Mouse (Mus musculus) intestine, postnatal 0 days (tissue): Measurements from ENCODE around the gene Otx1. TPM values are rescaled to one million over a fixed set of nuclear protein-coding genes. Genes with fewer than 3 reads are reported as not detected.

ENCODE experiments used
- ATAC-seq: fragments of 200-750 bp; cut with Nextera tagmentation; 2 replicates; pipeline ENCODE4 v1.8.0; 2017; ENCODE audit warnings: mild to moderate bottlenecking, moderate TSS enrichment, moderate library complexity
- H3K27ac ChIP-seq: fragments of 300-500 bp; sonication (generic); 2 replicates; pipeline ENCODE4 v1.5.1; 2014; ENCODE audit warnings: mild to moderate bottlenecking, low read depth, low read length, moderate library complexity
- H3K27me3 ChIP-seq: fragments of 300-500 bp; sonication (generic); replicated peaks from 2 replicates; pipeline ENCODE4 v1.6.1; 2014; ENCODE audit warnings: low read length, mixed read lengths; ENCODE audit not compliant: control insufficient read depth, insufficient read depth
- H3K36me3 ChIP-seq: fragments of 300-500 bp; sonication (generic); 2 replicates; pipeline ENCODE4 v1.6.1; 2014; ENCODE audit warnings: mild to moderate bottlenecking, moderate library complexity; ENCODE audit not compliant: control insufficient read depth, insufficient read depth
- H3K4me1 ChIP-seq: fragments of 300-500 bp; sonication (generic); replicated peaks from 2 replicates; pipeline ENCODE4 v1.6.1; 2014; ENCODE audit warnings: antibody characterized with exemption, low read length, mixed read lengths; ENCODE audit not compliant: control insufficient read depth, insufficient read depth
- H3K4me2 ChIP-seq: fragments of 300-500 bp; sonication (generic); replicated peaks from 2 replicates; pipeline ENCODE4 v1.6.1; 2014; ENCODE audit warnings: low read depth, mild to moderate bottlenecking, moderate library complexity
- H3K4me3 ChIP-seq: fragments of 300-500 bp; sonication (generic); 2 replicates; pipeline ENCODE4 v1.5.1; 2014; ENCODE audit warnings: low read depth, low read length
- H3K9ac ChIP-seq: fragments of 300-500 bp; sonication (generic); 2 replicates; pipeline ENCODE4 v1.6.1; 2014; ENCODE audit warnings: mild to moderate bottlenecking, low read depth, low read length
- H3K9me3 ChIP-seq: fragments of 300-500 bp; sonication (generic); 2 replicates; pipeline ENCODE4 v1.6.1; 2016; ENCODE audit warnings: mixed run types; ENCODE audit not compliant: control insufficient read depth
- CTCF ChIP-seq: sonication (generic); IDR thresholded peaks from 2 replicates; pipeline ENCODE4 v1.5.1; 2016; ENCODE audit warnings: low read depth, mild to moderate bottlenecking, control low read depth, antibody characterized with exemption, moderate library complexity
- WGBS: fragments of 180-500 bp; shearing (Covaris S2); extraction: QIAGEN DNeasy Blood & Tissue Kit; methylation state at CpG from one replicate; pipeline ENCODE4 v1.1.7; 2014; 5-methylcytosine and 5-hydroxymethylcytosine counted together
- polyA plus RNA-seq: library from polyadenylated mRNA; unstranded; fragments of >200 nt; fragmentation: Nextera tagmentation; extraction: Ambion mirVana; gene quantifications from 2 replicates; pipeline ENCODE4 v1.2.1, GENCODE M21; 2015

Gene Otx1
- polyA plus RNA-seq, 1 experiment from 2014 or later = not detected

DNA sequence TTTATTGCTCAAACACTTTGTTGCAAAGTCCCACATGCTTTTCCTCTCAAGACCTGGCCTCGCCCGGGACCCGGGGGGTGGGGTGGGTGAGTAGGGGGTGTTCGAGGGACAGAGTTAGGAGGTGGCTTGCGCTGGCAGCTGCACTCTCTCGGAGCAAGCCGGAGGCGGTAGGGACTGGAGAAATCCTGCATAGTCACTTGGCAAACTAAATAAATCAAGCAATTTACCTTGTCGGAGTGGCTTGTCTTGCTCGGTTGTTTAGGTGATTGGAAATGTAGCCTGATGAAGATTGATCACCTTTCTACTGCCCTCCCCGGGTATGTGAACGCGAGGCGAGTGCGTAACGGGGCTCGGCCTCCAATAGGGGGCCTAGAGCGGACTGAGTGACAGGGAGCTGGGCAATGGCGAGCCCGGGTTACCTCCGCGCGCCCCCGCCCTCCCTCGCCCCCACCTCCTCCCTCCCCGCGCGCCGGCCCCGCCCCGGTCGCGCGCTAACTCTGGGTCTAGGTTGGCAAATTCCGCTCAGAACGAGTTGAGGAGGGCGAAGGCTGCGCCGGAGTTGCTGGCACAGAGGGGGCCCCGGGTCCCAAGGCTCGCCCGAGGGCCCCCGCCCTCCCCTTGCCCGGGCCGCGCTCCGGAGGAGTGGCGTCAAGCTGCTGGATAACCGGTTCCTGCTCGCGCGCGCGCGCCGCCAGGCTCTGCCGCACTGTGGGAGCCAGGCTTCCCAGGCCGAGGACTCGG lies 1.2 kb downstream of the Otx1 start:
- Histone ChIP-seq H3K27me3 (peaks cover 97% of the 10 kb centered on the region), H3K27ac (no peak overlapping the region), H3K36me3 (no peaks in the 10 kb centered on the region), H3K4me1 (no peaks in the 10 kb centered on the region; the same call in 1 of the 2 replicates), H3K9ac (no peak overlapping the region), H3K4me3 (peak overlapping the region; percentile 51), H3K4me2 (peak overlapping the region; percentile 87), H3K9me3 (no peaks in the 10 kb centered on the region)
- TF ChIP-seq CTCF = no peak
- peak; percentile 55; the same call in 1 of the 2 replicates for ATAC-seq
- WGBS = under 1% methylated on average over 57 of the region's 59 CpGs

- TF ChIP-seq CTCF = no peak
- WGBS = 4% methylated on average over 46 of the region's 48 CpGs
- no peak for ATAC-seq
- Histone ChIP-seq H3K4me1 (no peaks in the 10 kb centered on the region; the same call in 1 of the 2 replicates), H3K27ac (no peak overlapping the region), H3K9ac (no peak overlapping the region), H3K4me2 (peak overlapping the region; percentile 87), H3K4me3 (peak overlapping the region; percentile 51), H3K9me3 (no peaks in the 10 kb centered on the region), H3K27me3 (peaks cover 97% of the 10 kb centered on the region), H3K36me3 (no peaks in the 10 kb centered on the region)
Measured at GRCm38 (mm10) chr11:22000316-22001076, 2.2 kb downstream of the Otx1 start.

DNA sequence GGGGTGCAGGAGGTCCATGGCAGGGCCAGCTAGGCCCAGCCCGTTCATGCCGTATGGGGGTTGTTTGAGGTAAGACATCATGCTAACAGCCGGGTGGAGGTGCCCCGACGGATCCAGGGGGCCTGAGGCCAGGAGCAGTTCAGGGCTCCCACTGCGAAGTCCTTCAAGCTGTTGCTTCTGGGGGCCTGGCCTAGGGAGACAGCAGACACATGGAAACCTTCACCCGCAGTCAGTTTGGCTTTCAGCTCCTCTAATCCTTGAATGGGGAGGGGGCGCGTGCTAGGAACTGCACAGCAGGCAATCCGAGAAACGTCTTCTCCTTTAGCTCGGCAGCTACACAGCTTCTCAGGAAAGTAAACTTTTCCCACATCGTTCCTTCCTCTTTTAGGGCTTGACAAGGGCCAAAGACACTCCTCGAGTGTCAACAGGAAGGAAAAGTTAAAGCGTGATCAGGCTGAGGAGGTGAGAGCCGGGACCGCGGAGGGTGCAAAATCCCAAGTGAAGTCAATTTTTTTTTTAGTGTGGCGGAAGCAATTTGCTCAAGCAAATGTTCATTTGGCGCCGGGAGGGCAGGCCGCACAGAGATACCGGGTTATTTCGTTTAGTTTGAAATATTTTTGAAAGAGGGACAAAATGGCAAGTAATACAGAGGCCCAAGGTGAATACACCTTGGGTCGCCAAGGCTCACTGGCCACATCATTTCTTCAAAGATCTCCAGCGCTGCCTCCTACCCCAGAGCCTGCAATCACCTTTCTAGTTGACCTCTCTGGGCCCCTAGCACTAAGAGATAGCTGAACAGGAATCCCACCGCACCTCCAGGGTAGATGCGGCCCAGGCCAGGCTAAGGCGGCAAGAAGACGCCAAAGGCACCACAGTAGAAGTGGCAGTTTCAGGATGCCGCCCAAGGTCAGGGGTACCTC lies 3.0 kb downstream of the Otx1 start:
- Histone ChIP-seq H3K27me3 (peaks cover 97% of the 10 kb centered on the region), H3K27ac (no peak overlapping the region), H3K9ac (no peak overlapping the region), H3K36me3 (no peaks in the 10 kb centered on the region), H3K4me2 (no peak overlapping the region), H3K9me3 (no peaks in the 10 kb centered on the region), H3K4me3 (no peak overlapping the region; the same call in 1 of the 2 replicates), H3K4me1 (no peaks in the 10 kb centered on the region; the same call in 1 of the 2 replicates)
- ATAC-seq = no peak
- WGBS = 15% methylated on average over 31 of the region's 31 CpGs
- TF ChIP-seq CTCF = no peak

DNA sequence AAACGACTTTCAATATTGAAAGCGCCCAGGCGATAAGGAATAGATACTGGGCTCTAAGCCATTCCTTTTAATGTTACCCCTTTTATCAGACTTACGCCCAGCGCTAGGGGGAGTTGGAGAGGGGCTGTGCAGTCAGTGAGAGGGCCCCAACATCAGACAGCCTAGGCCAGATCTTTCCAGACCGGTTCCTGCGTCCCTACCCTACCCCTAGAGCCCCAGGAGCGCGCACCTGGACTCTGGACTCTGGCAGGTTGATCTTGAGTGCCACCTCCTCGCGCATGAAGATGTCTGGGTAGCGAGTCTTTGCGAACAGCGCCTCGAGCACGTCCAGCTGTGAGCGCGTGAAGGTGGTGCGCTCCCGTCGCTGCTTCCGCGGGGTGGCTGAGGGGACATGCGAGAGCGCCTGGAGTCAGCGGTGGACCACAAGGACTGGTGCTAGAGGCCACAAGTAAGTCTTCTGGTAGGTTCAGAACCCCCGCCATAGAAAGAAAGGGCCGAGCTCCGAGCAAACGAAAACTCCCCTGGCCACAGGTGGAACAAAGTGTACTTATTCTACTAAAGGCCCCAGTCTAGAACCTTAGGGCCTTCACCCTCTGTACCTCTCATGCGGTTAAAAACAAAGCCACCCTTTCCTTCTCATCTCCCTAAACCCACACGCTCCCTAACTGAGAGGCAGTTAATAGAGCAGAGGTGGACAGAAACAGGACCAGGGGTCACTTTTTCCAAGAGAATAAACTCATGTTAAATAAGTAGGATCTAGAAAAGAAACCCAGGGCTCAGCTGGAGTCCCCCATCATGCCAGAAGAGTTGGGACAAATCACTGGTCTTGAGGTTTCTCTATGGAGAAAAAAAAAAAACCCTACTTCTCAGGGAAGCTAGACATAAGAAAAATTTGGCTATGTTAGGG lies 4.3 kb downstream of the Otx1 start:
- Histone ChIP-seq H3K4me1 (no peaks in the 10 kb centered on the region; the same call in 1 of the 2 replicates), H3K4me3 (peak overlapping the region; percentile 26), H3K27me3 (peaks cover 97% of the 10 kb centered on the region), H3K36me3 (no peaks in the 10 kb centered on the region), H3K4me2 (peak overlapping the region; percentile 48), H3K9ac (no peak overlapping the region), H3K9me3 (no peaks in the 10 kb centered on the region), H3K27ac (no peak overlapping the region)
- WGBS = 6% methylated on average over 32 of the region's 32 CpGs
- peak; percentile 29; the same call in 1 of the 2 replicates for TF ChIP-seq CTCF
- ATAC-seq = no peak

DNA sequence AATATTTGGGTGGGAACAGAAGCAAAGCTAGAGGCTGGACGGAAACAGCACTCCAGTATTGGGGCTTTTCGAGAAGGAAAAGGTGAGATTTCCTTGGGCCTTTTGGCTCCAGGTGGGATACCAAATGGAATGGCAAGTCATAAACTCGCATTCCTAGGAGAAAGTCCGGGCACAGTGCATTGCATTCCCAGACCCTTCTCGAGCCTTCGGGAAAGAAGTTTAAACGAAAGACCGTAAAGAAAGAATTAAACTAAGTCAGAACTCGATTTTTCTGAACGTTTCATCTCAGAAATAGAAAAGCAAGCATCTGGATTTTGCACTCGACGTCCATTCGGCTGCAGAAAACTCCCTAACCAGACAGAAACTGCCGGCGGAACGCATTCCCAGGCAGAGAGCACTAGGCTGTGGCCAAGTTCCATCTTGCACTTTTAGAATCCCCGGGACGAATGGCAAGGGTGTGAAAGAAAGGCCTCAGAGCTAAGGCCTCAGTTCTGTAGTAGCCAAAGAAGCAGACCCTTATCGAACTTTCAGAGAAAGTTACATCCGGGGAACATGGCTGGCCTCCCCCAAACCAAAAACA lies 5.0 kb downstream of the Otx1 start:
- Histone ChIP-seq H3K4me1 (no peaks in the 10 kb centered on the region; the same call in 1 of the 2 replicates), H3K4me2 (peak overlapping the region; percentile 48), H3K9ac (no peak overlapping the region), H3K9me3 (no peaks in the 10 kb centered on the region), H3K27ac (no peak overlapping the region), H3K4me3 (peak overlapping the region; percentile 26), H3K36me3 (no peaks in the 10 kb centered on the region), H3K27me3 (peaks cover 98% of the 10 kb centered on the region)
- WGBS = 2% methylated on average over 20 of the region's 20 CpGs
- ATAC-seq = no peak
- no peak for TF ChIP-seq CTCF
